Mouse (Mus musculus) liver, adult (tissue): ENCODE measurements around the gene Uqcr10.

Source experiments
- GATA4 ChIP-seq: IDR thresholded peaks from 2 replicates; pipeline ENCODE4 v1.6.1; 2014; ENCODE audit warnings: mild to moderate bottlenecking, low read length; ENCODE audit not compliant: insufficient replicate concordance

Uqcr10 gene

DNA sequence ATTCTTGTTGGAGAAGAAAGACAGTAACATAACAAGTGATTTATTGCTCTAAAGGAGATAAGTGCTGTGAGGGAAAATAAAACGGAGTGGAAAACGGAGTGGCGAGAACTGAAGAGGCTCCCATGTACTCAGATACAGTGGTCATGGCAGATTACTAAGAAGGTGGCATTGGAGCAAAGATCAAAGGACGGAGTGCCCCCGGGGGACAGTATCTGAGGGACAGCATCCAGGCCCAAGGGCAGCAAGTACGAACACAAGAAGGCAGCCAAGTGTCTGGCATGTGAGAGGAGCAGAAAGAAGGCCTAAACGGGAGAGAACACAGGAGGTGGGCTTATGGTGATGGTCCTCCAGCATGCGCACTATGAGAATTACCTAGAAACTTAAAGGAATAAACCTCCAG, 17.6 kb upstream of the Uqcr10 start:
- TF ChIP-seq GATA4, result no peak

DNA sequence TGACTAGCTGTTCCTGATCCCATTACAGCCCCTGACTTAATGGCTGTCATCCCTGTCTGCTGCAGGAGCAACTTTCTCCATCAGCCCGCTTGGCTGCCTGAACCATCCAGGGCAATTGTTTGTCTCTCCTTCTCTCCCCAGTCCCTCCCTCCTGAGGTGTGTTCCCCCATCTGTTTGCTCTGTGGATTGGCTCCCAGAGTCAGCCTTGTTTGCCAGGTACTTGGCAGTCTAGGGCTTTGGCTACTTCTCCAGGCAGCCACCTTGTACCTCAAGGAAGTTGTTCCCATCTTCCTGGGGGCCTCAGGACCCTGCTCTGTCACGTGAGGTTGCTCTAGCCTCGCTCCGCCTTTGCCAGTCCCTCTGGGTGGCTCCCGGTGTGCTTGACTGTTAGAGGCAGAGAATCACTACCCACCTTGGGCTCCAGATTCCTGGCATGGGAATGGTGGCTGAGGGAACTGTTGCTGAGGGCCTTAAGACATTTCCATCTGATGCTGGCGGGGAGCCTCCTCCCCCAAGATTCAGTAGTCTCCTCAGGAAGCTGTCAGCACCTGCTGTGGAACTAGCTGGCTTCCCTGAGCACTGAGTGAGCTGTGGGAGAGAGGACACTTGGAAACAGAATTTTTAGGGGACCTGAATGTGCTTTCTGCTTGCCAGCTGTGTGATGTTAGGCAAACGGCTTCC, 16.9 kb upstream of the Uqcr10 start:
- no peak for TF ChIP-seq GATA4

DNA sequence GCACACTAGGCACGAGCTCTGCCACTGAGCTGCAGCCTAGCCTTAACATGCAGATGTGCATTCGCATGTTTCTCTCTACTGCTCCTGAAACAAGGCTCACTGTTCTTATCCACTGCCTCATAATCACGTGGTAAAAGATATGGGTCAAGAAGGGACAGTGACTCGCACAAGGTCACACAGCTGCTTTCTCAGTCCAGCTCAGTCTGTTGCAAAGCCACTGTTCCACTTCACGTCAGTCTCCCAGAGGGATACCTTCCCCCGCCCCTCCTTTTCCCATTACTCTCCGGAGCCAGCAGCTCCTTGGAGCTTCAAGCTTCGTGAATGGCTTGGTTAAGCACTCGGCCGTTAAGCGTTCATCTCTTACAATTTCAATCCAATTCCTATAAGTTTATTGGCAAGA, 16.3 kb upstream of the Uqcr10 start:
- no peak for TF ChIP-seq GATA4

DNA sequence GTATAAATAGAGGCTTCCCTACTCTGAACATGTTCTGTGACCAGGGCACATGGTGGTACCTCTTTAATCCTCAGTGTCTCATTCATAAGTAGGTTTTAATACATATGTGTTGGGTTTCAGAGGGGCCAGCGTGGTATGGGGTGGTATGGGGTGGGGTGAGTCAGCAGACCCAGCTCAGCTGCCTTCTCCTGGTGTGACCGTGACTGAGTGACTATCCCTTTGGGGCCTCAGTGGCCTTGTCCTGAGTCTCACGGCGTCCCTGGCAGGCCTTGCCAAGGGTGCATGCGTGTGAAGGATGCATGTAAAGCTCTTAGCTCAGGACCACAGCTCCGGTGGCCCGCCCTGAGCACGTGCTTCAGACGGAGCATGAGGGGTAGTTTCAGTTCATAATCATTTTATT, 15.8 kb upstream of the Uqcr10 start:
- no peak for TF ChIP-seq GATA4

DNA sequence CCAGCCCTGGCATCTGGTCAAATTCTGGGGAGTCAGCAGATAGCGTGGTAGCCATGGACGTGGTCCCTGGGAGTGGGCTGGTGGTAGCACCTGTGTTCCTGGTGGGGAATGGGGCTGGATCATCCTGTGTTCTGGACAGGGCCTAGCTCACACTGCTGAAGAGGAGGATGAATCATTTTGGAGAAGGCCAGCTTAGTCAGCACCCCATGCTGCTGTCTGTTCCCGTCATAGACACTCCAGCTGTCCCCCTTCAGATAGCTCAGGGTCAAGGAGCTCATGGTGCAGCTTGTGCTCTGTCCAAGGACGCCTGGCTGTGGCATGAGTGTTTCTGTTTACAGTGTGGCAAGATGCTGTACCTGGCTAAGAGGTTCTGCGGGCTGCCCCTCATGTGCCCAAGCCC, 14.4 kb upstream of the Uqcr10 start:
- TF ChIP-seq GATA4, result no peak

DNA sequence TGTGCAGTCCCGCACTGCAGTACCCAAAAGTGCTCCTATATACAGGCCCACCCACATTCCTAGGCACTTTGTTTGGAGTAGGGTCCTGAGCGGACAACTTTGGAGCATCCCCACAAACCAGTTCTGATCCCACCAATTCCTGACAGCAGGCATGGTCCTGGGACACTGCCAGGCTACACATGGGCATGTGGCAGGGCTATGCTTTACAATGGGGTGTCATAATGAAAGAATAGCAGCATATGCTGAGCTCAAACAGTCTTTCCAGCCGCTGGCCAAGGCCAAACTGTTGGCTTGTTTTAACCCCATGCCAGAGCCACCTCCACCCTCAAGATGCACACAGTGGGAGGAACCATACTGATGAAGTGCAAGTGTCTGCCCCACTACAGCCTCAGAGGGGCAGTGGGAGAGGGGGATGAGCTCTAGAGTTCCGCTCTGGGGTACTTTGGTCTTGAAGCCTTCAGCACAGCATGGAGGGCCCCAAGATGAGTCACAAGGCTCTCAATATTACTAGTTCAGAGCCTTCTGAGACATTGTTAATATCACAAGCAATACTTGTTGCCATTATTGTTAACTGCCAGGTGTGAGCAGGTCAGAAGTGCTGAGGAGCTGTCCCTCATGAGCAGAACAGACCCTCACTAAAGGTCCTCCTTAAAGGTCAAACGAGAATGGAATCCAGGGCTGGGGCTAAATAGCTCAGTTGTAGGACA, 12.5 kb upstream of the Uqcr10 start:
- TF ChIP-seq GATA4, result no peak

DNA sequence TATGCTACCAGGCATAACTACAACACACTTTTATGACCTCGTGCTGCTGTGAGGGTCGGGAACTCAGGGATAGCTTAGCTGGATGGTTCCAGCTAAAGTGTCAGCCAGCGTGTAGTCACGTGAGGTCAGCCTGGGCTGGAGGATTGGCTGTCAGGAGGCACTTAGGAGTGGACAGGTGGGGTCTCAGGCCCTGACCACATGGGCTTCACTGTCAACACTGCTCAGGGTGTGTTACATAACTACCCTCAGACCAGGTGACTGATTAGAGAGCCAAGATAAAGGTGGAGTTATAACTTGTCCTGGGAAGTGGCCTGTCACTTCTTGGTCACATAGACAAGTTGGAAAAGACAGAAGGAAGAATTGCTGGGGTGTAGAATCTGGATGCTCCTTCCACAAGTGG, 11.5 kb upstream of the Uqcr10 start:
- no peak for TF ChIP-seq GATA4

DNA sequence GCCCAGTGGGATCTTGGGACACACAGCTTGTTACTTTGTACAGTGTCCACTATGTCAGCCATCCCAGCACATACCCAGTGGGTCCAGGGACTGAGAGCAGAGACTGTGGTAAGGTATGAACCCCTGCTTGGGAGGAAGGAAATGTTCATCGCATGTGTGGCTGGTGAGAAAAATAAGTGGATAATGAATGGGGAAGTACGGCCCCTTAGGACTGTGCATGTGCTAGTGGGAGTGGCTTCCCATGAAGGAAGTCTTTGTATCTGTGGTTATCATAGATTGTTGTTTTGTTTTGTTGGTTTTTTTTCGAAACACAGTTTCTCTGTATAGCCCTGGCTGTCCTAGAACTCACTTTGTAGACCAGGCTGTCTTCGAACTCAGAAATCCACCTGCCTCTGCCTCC, 10.6 kb upstream of the Uqcr10 start:
- TF ChIP-seq GATA4, result no peak

DNA sequence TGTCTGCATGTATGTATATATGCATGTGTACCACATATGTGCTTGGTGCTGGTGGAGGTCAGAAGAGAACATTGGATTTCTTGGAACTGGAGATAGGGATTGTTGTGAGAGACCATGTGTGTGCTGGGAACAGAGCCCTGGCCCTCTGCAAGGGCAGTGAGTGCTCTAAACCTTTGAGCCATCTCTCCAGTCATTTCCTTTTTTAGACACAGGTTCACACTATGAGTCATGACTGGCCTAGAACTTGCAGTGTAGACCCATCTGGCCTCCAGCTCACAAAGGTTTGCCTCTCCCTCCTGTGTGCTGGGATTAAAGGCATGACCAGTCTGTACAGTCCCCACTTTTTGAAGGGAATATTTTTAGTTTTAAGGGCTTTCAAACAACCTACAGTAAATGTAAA, 8.7 kb upstream of the Uqcr10 start:
- no peak for TF ChIP-seq GATA4

DNA sequence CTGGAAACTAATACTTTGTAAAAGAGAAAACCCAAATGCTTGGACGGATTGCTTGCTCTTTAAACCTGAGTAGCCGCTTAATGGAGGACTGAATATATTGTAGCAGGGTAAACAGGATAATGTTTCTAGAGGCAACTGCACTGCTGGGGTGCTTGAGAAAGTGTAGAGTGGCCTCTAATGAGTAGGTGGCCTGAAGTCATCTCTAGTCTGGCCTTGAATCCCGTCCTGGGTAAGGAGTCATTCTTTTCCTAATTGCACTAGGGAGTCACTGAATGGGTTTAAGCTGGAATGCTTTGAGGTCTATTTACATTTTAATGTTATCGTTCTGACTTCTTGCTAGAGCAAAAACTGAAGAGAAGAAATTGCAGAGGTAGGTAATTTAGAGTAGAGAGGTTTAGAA, 1.0 kb upstream of the Uqcr10 start:
- no peak for TF ChIP-seq GATA4

DNA sequence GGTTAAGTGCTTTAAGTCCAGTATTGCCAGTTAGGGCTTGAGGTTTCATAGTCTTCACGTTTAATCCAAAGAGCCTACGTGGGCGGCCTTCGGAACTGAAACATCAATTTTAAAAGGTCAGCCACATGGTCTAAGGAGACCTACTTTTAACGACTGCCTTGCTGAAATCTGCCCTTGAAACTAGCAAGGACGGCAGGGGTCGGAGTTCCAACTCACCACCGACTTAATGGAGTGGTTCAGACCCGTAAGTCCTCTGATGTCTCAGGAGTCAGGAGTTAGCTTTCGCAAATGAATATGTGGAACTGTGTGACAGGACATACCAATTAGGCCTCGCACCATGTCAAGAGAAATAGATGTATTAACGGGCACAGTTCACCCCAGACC, 462 bp downstream of the Uqcr10 start:
- no peak for TF ChIP-seq GATA4

DNA sequence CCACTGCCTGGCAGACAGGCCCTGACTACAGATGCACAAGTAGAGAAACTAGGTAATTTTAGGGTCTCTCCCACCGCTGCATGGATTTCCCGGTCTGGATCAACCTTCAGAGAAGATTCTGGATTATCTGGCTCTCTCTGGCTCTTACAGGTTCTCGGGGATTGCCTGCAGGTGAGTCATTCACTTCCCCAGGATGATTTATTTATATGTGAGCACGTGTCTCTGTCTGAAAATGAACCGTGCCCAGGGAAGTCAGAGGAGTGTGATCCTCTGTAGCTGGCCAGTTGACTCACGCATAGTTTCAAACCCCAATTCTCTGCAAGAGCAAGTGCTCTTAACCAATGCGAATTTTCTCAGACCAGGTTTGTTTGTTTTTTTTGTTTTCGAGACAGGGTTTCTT, 3.4 kb downstream of the Uqcr10 start:
- no peak for TF ChIP-seq GATA4

DNA sequence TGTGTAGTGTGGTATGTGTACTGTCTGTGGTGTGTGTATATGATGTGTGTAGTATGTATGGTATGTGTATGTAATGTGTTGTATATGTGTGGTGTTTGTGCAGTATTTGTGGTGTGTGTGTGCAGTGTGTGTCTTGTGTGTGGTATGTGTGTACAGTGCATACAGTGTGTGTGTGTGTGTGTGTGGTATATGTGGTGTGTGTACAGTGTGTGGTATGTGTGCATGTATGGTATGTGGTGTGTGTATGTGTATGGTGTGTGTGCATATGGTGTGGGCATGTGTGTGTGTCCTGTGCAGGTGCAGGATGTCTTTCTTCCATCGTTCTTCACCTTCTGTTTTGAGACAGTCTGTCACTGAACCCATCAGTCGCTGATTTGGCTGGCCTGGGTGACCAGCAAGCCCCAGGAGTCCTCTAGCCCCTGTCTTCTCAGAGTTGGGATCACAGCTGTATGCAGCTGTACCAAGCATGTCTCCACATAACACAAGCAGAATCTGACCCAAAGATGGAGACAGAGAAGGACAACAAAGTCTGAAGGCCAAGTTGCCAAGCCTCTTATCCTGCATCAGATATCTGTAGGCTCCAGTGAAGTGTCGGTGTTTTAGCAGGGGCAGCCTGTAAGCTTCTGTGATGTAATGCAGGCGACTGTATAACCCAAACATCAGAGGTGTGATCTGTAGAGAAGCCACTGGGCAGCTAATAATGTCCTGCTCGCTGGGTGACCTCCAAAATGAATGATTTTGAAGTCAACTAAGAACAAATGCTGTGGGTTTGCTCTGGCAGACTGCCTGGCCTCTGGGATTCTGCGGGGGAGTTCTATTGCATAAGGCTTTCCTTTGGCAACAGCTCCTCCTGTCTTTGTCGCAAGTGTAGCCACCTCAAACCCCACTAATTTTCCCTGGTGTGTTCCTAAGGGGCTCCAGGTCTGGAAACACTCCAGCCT, 6.8 kb downstream of the Uqcr10 start:
- TF ChIP-seq GATA4, result no peak

DNA sequence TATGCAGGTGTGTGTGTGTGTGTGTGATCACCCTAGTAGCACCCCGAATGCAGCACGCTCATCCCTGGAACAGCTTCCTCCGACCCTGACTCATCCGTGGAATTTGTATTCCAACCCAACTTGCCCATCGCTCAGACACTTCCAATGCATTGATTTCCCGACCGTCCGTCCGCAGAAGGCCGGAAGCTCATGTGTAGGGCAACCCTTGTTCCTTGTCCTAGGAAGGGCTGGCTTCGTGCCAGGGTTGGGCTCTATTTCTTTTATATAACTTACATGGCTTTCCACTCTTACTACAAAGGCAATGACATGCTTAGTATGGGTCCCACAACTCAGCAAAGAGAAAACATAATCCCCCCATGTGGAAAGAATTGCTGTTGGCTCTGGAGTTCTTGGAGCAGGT, 12.0 kb downstream of the Uqcr10 start:
- TF ChIP-seq GATA4, result no peak

DNA sequence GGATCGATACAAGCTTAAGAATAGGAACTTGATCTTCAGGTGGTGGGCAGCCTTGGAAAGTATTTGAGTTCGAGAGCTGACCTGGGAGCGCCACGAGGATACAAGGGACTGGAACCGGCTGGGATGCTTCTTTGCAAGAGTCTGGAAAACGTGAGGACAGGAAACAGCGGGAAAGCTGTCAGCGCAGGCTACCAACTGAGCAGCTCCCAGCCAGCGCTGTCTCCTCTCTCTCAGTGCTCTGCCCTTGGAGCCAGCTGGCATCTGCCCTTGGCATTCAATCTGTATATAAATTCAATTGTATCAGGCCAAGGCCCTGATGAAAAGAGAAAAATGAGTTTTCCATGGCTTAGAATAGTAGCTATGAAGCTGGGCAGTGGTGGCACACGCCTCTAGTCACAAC, 12.9 kb downstream of the Uqcr10 start:
- TF ChIP-seq GATA4, result no peak

DNA sequence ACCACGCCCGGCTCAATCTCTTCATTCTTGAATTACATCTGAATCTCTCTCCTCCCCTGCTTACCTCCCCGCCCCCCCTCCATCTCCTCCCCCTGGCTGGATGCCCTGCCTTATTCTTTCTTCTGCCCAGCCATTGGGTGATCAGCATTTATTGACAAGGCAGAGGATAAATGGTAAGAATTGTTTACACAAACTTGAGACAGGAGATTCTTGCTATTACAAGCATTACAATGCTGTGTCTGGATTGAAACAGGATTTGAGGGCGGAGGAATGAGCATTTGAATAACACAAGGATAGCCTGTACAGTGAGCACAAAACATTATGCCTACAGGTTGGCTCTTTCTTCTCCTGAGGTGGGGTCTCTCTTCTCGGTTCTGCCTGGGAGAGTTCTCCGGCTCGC, 13.8 kb downstream of the Uqcr10 start:
- no peak for TF ChIP-seq GATA4

DNA sequence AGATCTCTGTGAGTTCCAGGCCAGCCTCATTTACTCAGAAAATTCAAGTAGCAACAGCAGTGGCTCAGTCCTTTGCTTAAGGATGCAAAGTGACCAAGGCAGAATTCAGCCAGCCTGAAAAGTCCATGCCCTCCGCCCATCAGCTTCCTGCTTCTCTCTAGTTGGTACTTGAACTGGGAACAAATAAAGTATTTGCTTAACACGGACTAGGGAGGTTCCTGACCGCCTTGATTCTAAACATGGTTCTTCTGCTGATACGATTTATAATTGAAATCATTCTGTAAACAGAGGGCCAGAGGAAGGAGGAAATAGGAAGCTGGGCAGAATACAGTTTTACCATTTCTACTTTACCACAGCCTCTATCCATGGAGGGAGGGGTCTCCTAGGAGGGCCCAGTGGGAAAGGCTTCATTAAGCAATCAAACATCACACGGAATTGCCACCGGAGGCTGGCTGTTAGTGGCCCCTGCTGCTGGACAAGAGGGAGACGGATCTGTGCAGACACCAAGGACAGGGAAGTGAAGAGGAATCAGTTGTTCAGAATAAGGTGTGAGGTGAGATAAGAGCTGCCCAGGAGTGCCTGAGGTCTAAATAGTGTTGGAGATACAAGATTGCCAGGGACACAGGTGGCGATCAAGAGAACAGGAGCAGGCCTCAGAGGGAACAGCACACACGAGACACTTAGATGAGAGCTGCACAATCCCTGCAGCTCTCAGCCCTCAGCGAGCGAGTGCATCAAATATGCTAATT, 15.3 kb downstream of the Uqcr10 start:
- no peak for TF ChIP-seq GATA4
